Mouse (Mus musculus): Measurements from ENCODE around the gene Robo4. TPM values are rescaled to one million over a fixed set of nuclear protein-coding genes. Genes with fewer than 3 reads are reported as not detected.

Robo4 gene
- 4.2 and 5.5 TPM in 2 replicates for polyA plus RNA-seq (2015; fragmentation: Nextera tagmentation; extraction: Ambion mirVana)

- no peaks in the 10 kb centered on the region for H3K4me1 ChIP-seq (ENCODE audit: control insufficient read depth, insufficient read depth, low read length)
- H3K36me3 ChIP-seq (ENCODE audit: control insufficient read depth, insufficient read depth, low read length) = no peaks in the 10 kb centered on the region
- no peak within 1 kb of the TSS for H3K27ac ChIP-seq (ENCODE audit: low read length)
- no peak within 1 kb of the TSS for H3K9ac ChIP-seq (ENCODE audit: low read depth, low read length)
- ATAC-seq = no peak
- H3K4me2 ChIP-seq (ENCODE audit: low read length) = no peak within 1 kb of the TSS
- no peaks in the 10 kb centered on the region for H3K9me3 ChIP-seq (replicated peaks; ENCODE audit: control insufficient read depth, low read length, poor library complexity, severe bottlenecking)
- H3K27me3 ChIP-seq (ENCODE audit: control insufficient read depth, insufficient read depth, low read depth, low read length) = no peaks in the 10 kb centered on the region
- H3K4me3 ChIP-seq (ENCODE audit: low read depth, low read length) = no peak within 1 kb of the TSS
- WGBS = 20% methylated on average over 7 of the region's 7 CpGs
Measured at GRCm38 (mm10) chr9:37401802-37402201, at the start of gene Robo4. Gene Robo4, plus strand, starts transcription at chr9:37401897.

GRCm38 (mm10) chr9:37354485-37354884 is 47.2 kb upstream of the Robo4 start:
- WGBS = 70% methylated on average over 1 of the region's 1 CpGs
- Histone ChIP-seq H3K4me1 (ENCODE audit: control insufficient read depth, insufficient read depth, low read length) (peaks cover 7% of the 10 kb centered on the region), H3K4me2 (ENCODE audit: low read length) (no peak overlapping the region), H3K9ac (ENCODE audit: low read depth, low read length) (no peak overlapping the region), H3K4me3 (ENCODE audit: low read depth, low read length) (no peak overlapping the region), H3K27ac (ENCODE audit: low read length) (no peak overlapping the region), H3K9me3 (replicated peaks; ENCODE audit: control insufficient read depth, low read length, poor library complexity, severe bottlenecking) (no peaks in the 10 kb centered on the region), H3K36me3 (ENCODE audit: control insufficient read depth, insufficient read depth, low read length) (no peaks in the 10 kb centered on the region), H3K27me3 (ENCODE audit: control insufficient read depth, insufficient read depth, low read depth, low read length) (no peaks in the 10 kb centered on the region)
- ATAC-seq = no peak

- H3K4me3 ChIP-seq (ENCODE audit: low read depth, low read length) = no peak overlapping the region
- no peak overlapping the region for H3K4me2 ChIP-seq (ENCODE audit: low read length)
- H3K36me3 ChIP-seq (ENCODE audit: control insufficient read depth, insufficient read depth, low read length) = no peaks in the 10 kb centered on the region
- H3K27me3 ChIP-seq (ENCODE audit: control insufficient read depth, insufficient read depth, low read depth, low read length) = no peaks in the 10 kb centered on the region
- H3K9me3 ChIP-seq (replicated peaks; ENCODE audit: control insufficient read depth, low read length, poor library complexity, severe bottlenecking) = no peaks in the 10 kb centered on the region
- 33% methylated on average over 7 of the region's 7 CpGs for WGBS
- H3K4me1 ChIP-seq (ENCODE audit: control insufficient read depth, insufficient read depth, low read length) = peaks cover 18% of the 10 kb centered on the region
- no peak overlapping the region for H3K9ac ChIP-seq (ENCODE audit: low read depth, low read length)
- peak; percentile 71 for ATAC-seq
- peak overlapping the region; percentile 77 for H3K27ac ChIP-seq (ENCODE audit: low read length)
Measured at GRCm38 (mm10) chr9:37358713-37359330, 42.9 kb upstream of the Robo4 start.

GRCm38 (mm10) chr9:37359331-37360220 is 42.1 kb upstream of the Robo4 start:
- Histone ChIP-seq H3K4me2 (ENCODE audit: low read length) (no peak overlapping the region), H3K27me3 (ENCODE audit: control insufficient read depth, insufficient read depth, low read depth, low read length) (no peaks in the 10 kb centered on the region), H3K4me1 (ENCODE audit: control insufficient read depth, insufficient read depth, low read length) (peaks cover 18% of the 10 kb centered on the region), H3K9ac (ENCODE audit: low read depth, low read length) (no peak overlapping the region), H3K4me3 (ENCODE audit: low read depth, low read length) (no peak overlapping the region), H3K27ac (ENCODE audit: low read length) (peak overlapping the region; percentile 77), H3K36me3 (ENCODE audit: control insufficient read depth, insufficient read depth, low read length) (no peaks in the 10 kb centered on the region), H3K9me3 (replicated peaks; ENCODE audit: control insufficient read depth, low read length, poor library complexity, severe bottlenecking) (no peaks in the 10 kb centered on the region)
- 9% methylated on average over 6 of the region's 6 CpGs for WGBS
- peak; percentile 93 for ATAC-seq

GRCm38 (mm10) chr9:37362084-37362483 is 39.6 kb upstream of the Robo4 start:
- Histone ChIP-seq H3K36me3 (ENCODE audit: control insufficient read depth, insufficient read depth, low read length) (no peaks in the 10 kb centered on the region), H3K4me1 (ENCODE audit: control insufficient read depth, insufficient read depth, low read length) (peaks cover 18% of the 10 kb centered on the region), H3K4me2 (ENCODE audit: low read length) (no peak overlapping the region), H3K9ac (ENCODE audit: low read depth, low read length) (no peak overlapping the region), H3K27me3 (ENCODE audit: control insufficient read depth, insufficient read depth, low read depth, low read length) (no peaks in the 10 kb centered on the region), H3K4me3 (ENCODE audit: low read depth, low read length) (no peak overlapping the region), H3K27ac (ENCODE audit: low read length) (no peak overlapping the region), H3K9me3 (replicated peaks; ENCODE audit: control insufficient read depth, low read length, poor library complexity, severe bottlenecking) (no peaks in the 10 kb centered on the region)
- no peak for ATAC-seq

- no peaks in the 10 kb centered on the region for H3K36me3 ChIP-seq (ENCODE audit: control insufficient read depth, insufficient read depth, low read length)
- H3K9me3 ChIP-seq (replicated peaks; ENCODE audit: control insufficient read depth, low read length, poor library complexity, severe bottlenecking) = no peaks in the 10 kb centered on the region
- no peaks in the 10 kb centered on the region for H3K27me3 ChIP-seq (ENCODE audit: control insufficient read depth, insufficient read depth, low read depth, low read length)
- H3K4me2 ChIP-seq (ENCODE audit: low read length) = no peak overlapping the region
- no peak overlapping the region for H3K27ac ChIP-seq (ENCODE audit: low read length)
- peaks cover 18% of the 10 kb centered on the region for H3K4me1 ChIP-seq (ENCODE audit: control insufficient read depth, insufficient read depth, low read length)
- no peak overlapping the region for H3K4me3 ChIP-seq (ENCODE audit: low read depth, low read length)
- WGBS = 71% methylated on average over 1 of the region's 1 CpGs
- no peak for ATAC-seq
- no peak overlapping the region for H3K9ac ChIP-seq (ENCODE audit: low read depth, low read length)
Measured at GRCm38 (mm10) chr9:37362881-37363280, 38.8 kb upstream of the Robo4 start.

- WGBS = 75% methylated on average over 3 of the region's 3 CpGs
- Histone ChIP-seq H3K9me3 (replicated peaks; ENCODE audit: control insufficient read depth, low read length, poor library complexity, severe bottlenecking) (no peaks in the 10 kb centered on the region), H3K4me1 (ENCODE audit: control insufficient read depth, insufficient read depth, low read length) (peaks cover 17% of the 10 kb centered on the region), H3K4me3 (ENCODE audit: low read depth, low read length) (no peak overlapping the region), H3K4me2 (ENCODE audit: low read length) (no peak overlapping the region), H3K27ac (ENCODE audit: low read length) (no peak overlapping the region), H3K36me3 (ENCODE audit: control insufficient read depth, insufficient read depth, low read length) (no peaks in the 10 kb centered on the region), H3K9ac (ENCODE audit: low read depth, low read length) (no peak overlapping the region), H3K27me3 (ENCODE audit: control insufficient read depth, insufficient read depth, low read depth, low read length) (no peaks in the 10 kb centered on the region)
- no peak for ATAC-seq
Measured at GRCm38 (mm10) chr9:37363551-37363950, 38.1 kb upstream of the Robo4 start.

GRCm38 (mm10) chr9:37364392-37364791 is 37.3 kb upstream of the Robo4 start:
- H3K9me3 ChIP-seq (replicated peaks; ENCODE audit: control insufficient read depth, low read length, poor library complexity, severe bottlenecking) = no peaks in the 10 kb centered on the region
- no peaks in the 10 kb centered on the region for H3K27me3 ChIP-seq (ENCODE audit: control insufficient read depth, insufficient read depth, low read depth, low read length)
- WGBS = 56% methylated on average over 3 of the region's 3 CpGs
- no peak overlapping the region for H3K9ac ChIP-seq (ENCODE audit: low read depth, low read length)
- H3K4me3 ChIP-seq (ENCODE audit: low read depth, low read length) = no peak overlapping the region
- no peaks in the 10 kb centered on the region for H3K36me3 ChIP-seq (ENCODE audit: control insufficient read depth, insufficient read depth, low read length)
- peaks cover 11% of the 10 kb centered on the region for H3K4me1 ChIP-seq (ENCODE audit: control insufficient read depth, insufficient read depth, low read length)
- no peak for ATAC-seq
- no peak overlapping the region for H3K4me2 ChIP-seq (ENCODE audit: low read length)
- no peak overlapping the region for H3K27ac ChIP-seq (ENCODE audit: low read length)

- Histone ChIP-seq H3K4me3 (ENCODE audit: low read depth, low read length) (no peak overlapping the region), H3K27me3 (ENCODE audit: control insufficient read depth, insufficient read depth, low read depth, low read length) (no peaks in the 10 kb centered on the region), H3K4me2 (ENCODE audit: low read length) (no peak overlapping the region), H3K9ac (ENCODE audit: low read depth, low read length) (no peak overlapping the region), H3K36me3 (ENCODE audit: control insufficient read depth, insufficient read depth, low read length) (no peaks in the 10 kb centered on the region), H3K27ac (ENCODE audit: low read length) (no peak overlapping the region), H3K9me3 (replicated peaks; ENCODE audit: control insufficient read depth, low read length, poor library complexity, severe bottlenecking) (no peaks in the 10 kb centered on the region), H3K4me1 (ENCODE audit: control insufficient read depth, insufficient read depth, low read length) (no peaks in the 10 kb centered on the region)
- 79% methylated on average over 5 of the region's 5 CpGs for WGBS
- ATAC-seq = no peak
Measured at GRCm38 (mm10) chr9:37365706-37366105, 36.0 kb upstream of the Robo4 start.
